Mouse (Mus musculus) neural tube, embryonic 11.5 days (tissue): ENCODE data around the gene Dennd1a. TPM values are rescaled to one million over a fixed set of nuclear protein-coding genes. Genes with fewer than 3 reads are reported as not detected.

ENCODE experiments used
- ATAC-seq: fragments of 200-750 bp; cut with Nextera tagmentation; 2 replicates; pipeline ENCODE4 v1.8.0; 2017; ENCODE audit warnings: moderate number of reproducible peaks, mild to moderate bottlenecking, moderate TSS enrichment, moderate library complexity; ENCODE audit not compliant: insufficient read depth, low FRiP score, low TSS enrichment
- DNase-seq: peaks from one replicate; pipeline ENCODE4 v3.0.0-alpha.2; 2015; ENCODE audit warnings: low spot score
- H3K27ac ChIP-seq: fragments of 300-500 bp; sonication (generic); 2 replicates; pipeline ENCODE4 v1.5.1; 2014; ENCODE audit warnings: low read depth, mild to moderate bottlenecking, low read length
- H3K27me3 ChIP-seq: fragments of 300-500 bp; sonication (generic); 2 replicates; pipeline ENCODE4 v1.6.1; 2014; ENCODE audit warnings: mild to moderate bottlenecking, low read length, mixed read lengths; ENCODE audit not compliant: control insufficient read depth, insufficient read depth
- H3K36me3 ChIP-seq: fragments of 300-500 bp; sonication (generic); 2 replicates; pipeline ENCODE4 v1.6.1; 2014; ENCODE audit warnings: mild to moderate bottlenecking, low read length, moderate library complexity, mixed read lengths; ENCODE audit not compliant: control insufficient read depth, insufficient read depth
- H3K4me1 ChIP-seq: fragments of 300-500 bp; sonication (generic); 2 replicates; pipeline ENCODE4 v1.6.1; 2014; ENCODE audit warnings: low read length, mixed read lengths; ENCODE audit not compliant: control insufficient read depth, insufficient read depth
- H3K4me2 ChIP-seq: fragments of 300-500 bp; sonication (generic); 2 replicates; pipeline ENCODE4 v1.6.1; 2014; ENCODE audit warnings: low read depth, mild to moderate bottlenecking, moderate library complexity
- H3K4me3 ChIP-seq: fragments of 300-500 bp; sonication (generic); 2 replicates; pipeline ENCODE4 v1.5.1; 2014; ENCODE audit warnings: low read depth, low read length
- H3K9ac ChIP-seq: fragments of 300-500 bp; sonication (generic); 2 replicates; pipeline ENCODE4 v1.6.1; 2014; ENCODE audit warnings: mild to moderate bottlenecking, low read length
- H3K9me3 ChIP-seq: fragments of 300-500 bp; sonication (generic); 2 replicates; pipeline ENCODE4 v1.6.1; 2016; ENCODE audit warnings: low read length; ENCODE audit not compliant: control insufficient read depth
- WGBS: fragments of 180-500 bp; shearing (Covaris S2); extraction: QIAGEN DNeasy Blood & Tissue Kit; methylation state at CpG from one replicate; pipeline ENCODE4 v1.1.7; 2014; 5-methylcytosine and 5-hydroxymethylcytosine counted together
- polyA plus RNA-seq: library from polyadenylated mRNA; unstranded; fragments of >200 nt; fragmentation: Nextera tagmentation; extraction: Ambion mirVana; gene quantifications from 2 replicates; pipeline ENCODE4 v1.2.1, GENCODE M21; 2014

Dennd1a gene
- polyA plus RNA-seq, 1 experiment from 2014 or later: 7.3 TPM

GRCm38 (mm10) chr2:38129961-38130802, 157.0 kb downstream of the Dennd1a start:
- DNase-seq (no peak), ATAC-seq (no peak)
- no peaks in the 10 kb centered on the region for H3K9me3 ChIP-seq
- H3K4me2 ChIP-seq: no peak overlapping the region
- WGBS: 76% methylated on average over 6 of the region's 6 CpGs
- H3K36me3 ChIP-seq: no peaks in the 10 kb centered on the region
- no peaks in the 10 kb centered on the region for H3K27me3 ChIP-seq
- no peak overlapping the region for H3K9ac ChIP-seq
- no peak overlapping the region for H3K4me3 ChIP-seq
- H3K4me1 ChIP-seq: no peaks in the 10 kb centered on the region
- H3K27ac ChIP-seq: no peak overlapping the region

GRCm38 (mm10) chr2:38126383-38126732, 160.8 kb downstream of the Dennd1a start:
- no peak for ATAC-seq
- 77% methylated on average over 3 of the region's 3 CpGs for WGBS

DNA sequence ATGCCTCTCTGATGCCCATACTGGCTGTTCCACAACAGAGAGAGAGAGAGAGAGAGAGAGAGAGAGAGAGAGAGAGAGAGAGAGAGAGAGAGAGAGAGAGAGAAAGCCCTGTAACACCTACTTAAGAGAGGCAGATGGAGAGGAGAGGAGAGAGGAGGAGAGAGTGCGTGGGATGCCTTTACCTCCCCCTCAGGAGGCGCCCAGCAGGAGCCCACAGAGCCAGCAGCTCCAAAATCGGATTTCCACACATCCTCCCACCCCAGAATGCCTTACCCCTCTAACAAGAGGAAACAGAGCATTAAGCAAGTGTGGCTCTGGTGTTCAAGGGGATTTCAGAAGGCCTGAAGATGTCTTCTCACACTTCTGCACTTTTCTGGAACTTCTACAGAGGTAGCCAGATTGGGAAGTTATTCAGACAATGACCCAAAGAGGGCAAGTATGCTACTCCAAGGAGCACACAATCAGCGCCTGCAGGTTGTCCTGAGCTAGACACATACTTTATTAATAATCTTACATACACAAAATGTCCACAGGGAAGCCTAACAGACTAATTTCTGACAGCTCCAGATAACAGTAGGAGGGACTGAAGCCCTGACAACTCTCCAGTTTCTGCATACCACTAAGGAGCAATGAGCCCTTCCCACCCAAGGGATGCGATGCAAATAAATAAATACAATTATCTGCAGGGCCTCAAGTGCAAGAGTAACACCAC, 161.4 kb downstream of the Dennd1a start:
- no peaks in the 10 kb centered on the region for H3K36me3 ChIP-seq
- no peak for ATAC-seq
- WGBS: 65% methylated on average over 5 of the region's 5 CpGs
- no peaks in the 10 kb centered on the region for H3K4me1 ChIP-seq
- no peaks in the 10 kb centered on the region for H3K27me3 ChIP-seq
- no peak overlapping the region for H3K4me3 ChIP-seq
- no peak overlapping the region for H3K9ac ChIP-seq
- no peak overlapping the region for H3K27ac ChIP-seq
- H3K4me2 ChIP-seq: no peak overlapping the region
- H3K9me3 ChIP-seq: no peaks in the 10 kb centered on the region
- DNase-seq: no peak

More at GRCm38 (mm10) chr2:38126383-38126732, 160.8 kb downstream of the Dennd1a start:
- Histone ChIP-seq H3K4me1 (no peaks in the 10 kb centered on the region), H3K27ac (no peak overlapping the region), H3K4me2 (no peak overlapping the region), H3K9me3 (no peaks in the 10 kb centered on the region), H3K27me3 (no peaks in the 10 kb centered on the region), H3K4me3 (no peak overlapping the region), H3K36me3 (no peaks in the 10 kb centered on the region), H3K9ac (no peak overlapping the region)
- DNase-seq: no peak

- no peak for DNase-seq
These were observed 162.5 kb downstream of the Dennd1a start for GRCm38 (mm10) chr2:38124727-38125126.

DNA sequence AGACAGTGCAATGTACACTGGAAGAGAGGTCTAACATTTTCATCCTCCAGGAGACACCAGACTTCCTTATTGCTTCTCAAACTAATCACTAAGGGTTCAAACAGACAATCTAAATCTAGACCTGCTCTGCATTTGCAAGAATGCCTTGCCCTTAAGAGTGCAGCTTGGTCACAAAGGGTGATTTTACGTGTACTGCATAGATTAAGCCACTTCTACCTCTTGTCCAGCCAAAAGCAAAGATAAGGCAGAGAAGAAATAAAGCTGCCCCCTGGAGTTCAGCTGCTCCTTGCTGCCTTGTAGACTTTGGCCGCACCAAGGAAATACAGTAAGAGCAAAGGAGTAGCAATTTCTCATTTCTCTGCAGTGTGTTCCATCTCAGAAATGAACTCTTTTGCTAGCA, 172.2 kb downstream of the Dennd1a start:
- no peaks in the 10 kb centered on the region for H3K27me3 ChIP-seq
- no peak for ATAC-seq
- no peaks in the 10 kb centered on the region for H3K9me3 ChIP-seq
- H3K4me1 ChIP-seq: no peaks in the 10 kb centered on the region
- H3K36me3 ChIP-seq: no peaks in the 10 kb centered on the region
- 81% methylated on average over 2 of the region's 2 CpGs for WGBS
- H3K9ac ChIP-seq: no peak overlapping the region
- H3K4me3 ChIP-seq: no peak overlapping the region
- no peak overlapping the region for H3K27ac ChIP-seq
- no peak for DNase-seq
- H3K4me2 ChIP-seq: no peak overlapping the region

More at GRCm38 (mm10) chr2:38124727-38125126, 162.5 kb downstream of the Dennd1a start:
- H3K36me3 ChIP-seq: no peaks in the 10 kb centered on the region
- H3K4me2 ChIP-seq: no peak overlapping the region
- H3K27ac ChIP-seq: no peak overlapping the region
- no peaks in the 10 kb centered on the region for H3K27me3 ChIP-seq
- no peaks in the 10 kb centered on the region for H3K4me1 ChIP-seq
- H3K4me3 ChIP-seq: no peak overlapping the region
- no peak for ATAC-seq
- no peaks in the 10 kb centered on the region for H3K9me3 ChIP-seq
- WGBS: 87% methylated on average over 1 of the region's 1 CpGs
- no peak overlapping the region for H3K9ac ChIP-seq

DNA sequence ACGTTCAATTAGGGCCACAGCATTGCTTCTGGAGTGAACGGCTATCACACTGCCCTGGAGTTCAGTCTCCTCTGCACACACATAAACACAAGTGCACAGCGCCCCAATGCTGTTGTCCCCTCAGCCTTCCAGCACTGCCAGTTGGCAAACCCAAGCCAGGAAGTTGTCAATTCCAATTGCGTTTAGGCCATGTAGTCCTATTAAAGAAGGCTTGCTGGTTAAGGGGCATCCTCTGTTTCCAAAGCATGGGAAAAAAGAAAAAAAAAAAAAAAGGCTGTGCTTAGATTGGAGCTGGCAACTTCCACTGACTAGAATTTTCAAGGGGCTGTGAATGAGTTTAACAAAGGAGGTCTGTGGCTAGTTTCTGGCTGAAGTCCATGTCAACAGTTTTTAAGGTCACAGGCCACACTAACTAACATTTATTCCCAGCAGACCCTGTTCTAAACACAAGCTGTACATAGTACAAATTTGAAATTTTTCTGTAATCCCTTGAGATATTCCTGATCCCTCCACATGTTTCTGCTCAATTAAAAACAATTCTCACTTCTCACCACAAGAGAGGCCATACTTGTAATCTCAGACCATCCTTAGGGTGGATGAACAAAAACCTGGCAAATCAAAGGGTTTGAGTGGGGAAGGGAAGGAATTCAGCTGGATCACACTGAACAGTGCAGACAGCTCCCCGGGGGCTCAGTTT, 175.4 kb downstream of the Dennd1a start:
- WGBS: 70% methylated on average over 5 of the region's 5 CpGs
- Histone ChIP-seq H3K9ac (no peak overlapping the region), H3K4me2 (no peak overlapping the region), H3K4me3 (no peak overlapping the region), H3K27ac (no peak overlapping the region), H3K4me1 (no peaks in the 10 kb centered on the region), H3K27me3 (no peaks in the 10 kb centered on the region), H3K9me3 (no peaks in the 10 kb centered on the region), H3K36me3 (no peaks in the 10 kb centered on the region)
- ATAC-seq (no peak), DNase-seq (no peak)

DNA sequence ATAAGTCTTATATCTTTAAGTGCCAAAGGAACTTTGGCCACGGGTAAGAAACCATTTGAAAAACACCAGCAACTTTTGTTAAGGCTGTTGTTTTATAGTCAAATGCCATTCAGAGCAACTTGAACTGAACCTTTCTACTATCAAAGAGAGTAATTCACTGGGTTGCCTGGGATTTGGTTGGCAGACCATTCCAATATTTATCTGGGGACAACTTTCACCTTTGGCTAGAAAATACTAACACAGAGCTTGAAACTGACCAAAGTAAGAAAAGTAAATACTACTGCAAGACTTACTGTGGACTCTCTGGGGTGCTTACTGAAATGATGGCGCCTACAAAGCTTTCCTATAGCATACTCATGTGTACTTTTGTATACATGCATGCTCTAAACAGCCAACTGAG, 178.6 kb downstream of the Dennd1a start:
- no peaks in the 10 kb centered on the region for H3K9me3 ChIP-seq
- H3K36me3 ChIP-seq: no peaks in the 10 kb centered on the region
- no peak for DNase-seq
- ATAC-seq: no peak
- no peak overlapping the region for H3K4me3 ChIP-seq
- H3K27me3 ChIP-seq: no peaks in the 10 kb centered on the region
- no peaks in the 10 kb centered on the region for H3K4me1 ChIP-seq
- H3K9ac ChIP-seq: no peak overlapping the region
- no peak overlapping the region for H3K4me2 ChIP-seq
- 76% methylated on average over 2 of the region's 2 CpGs for WGBS
- no peak overlapping the region for H3K27ac ChIP-seq

DNA sequence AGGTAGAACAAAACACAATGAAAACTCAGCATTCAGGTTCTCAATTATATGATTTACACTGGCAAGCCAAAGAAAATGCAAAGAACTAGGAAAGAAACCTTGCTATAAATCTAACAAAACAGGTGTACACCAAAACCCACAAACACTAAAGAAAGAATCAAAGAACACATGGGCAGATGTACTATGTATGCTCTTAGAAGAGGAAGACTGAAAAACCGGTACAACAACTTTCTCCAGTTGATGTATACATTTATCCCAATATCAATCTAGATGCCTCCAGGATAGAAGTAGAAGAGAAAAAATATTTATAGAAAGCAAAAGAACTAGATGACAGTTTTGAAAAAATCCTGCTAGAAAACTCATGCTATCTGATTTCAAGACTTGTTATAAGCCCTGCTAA, 184.5 kb downstream of the Dennd1a start:
- no peak for ATAC-seq
- Histone ChIP-seq H3K36me3 (no peaks in the 10 kb centered on the region), H3K27me3 (no peaks in the 10 kb centered on the region), H3K4me3 (no peak overlapping the region), H3K4me2 (no peak overlapping the region), H3K4me1 (no peaks in the 10 kb centered on the region), H3K27ac (no peak overlapping the region), H3K9me3 (no peaks in the 10 kb centered on the region), H3K9ac (no peak overlapping the region)
- WGBS: 88% methylated on average over 1 of the region's 1 CpGs
- DNase-seq: no peak
